Mouse (Mus musculus) heart, embryonic 14.5 days (tissue): ENCODE data around the gene E130208F15Rik. TPM values are rescaled to one million over a fixed set of nuclear protein-coding genes. Genes with fewer than 3 reads are reported as not detected.

ENCODE experiments used
- ATAC-seq: fragments of 200-750 bp; cut with Nextera tagmentation; 2 replicates; pipeline ENCODE4 v1.8.0; 2017; ENCODE audit warnings: low read depth, moderate TSS enrichment; ENCODE audit not compliant: insufficient number of reproducible peaks, insufficient read depth, low FRiP score
- H3K27ac ChIP-seq, 2 experiments: fragments of 200-500 bp in 1 of 2; fragments of 300-500 bp in 1 of 2; sonication (generic) in 1 of 2; replicated peaks in 1 of 2; 2 replicates each; pipeline ENCODE4 v1.5.1; 2012 to 2014; ENCODE audit warnings: low read depth in 2 of 2, low read length in 2 of 2, control low read depth in 1 of 2, mild to moderate bottlenecking in 1 of 2, mixed read lengths in 1 of 2; ENCODE audit not compliant: control insufficient read depth in 1 of 2, insufficient read depth in 1 of 2
- H3K27me3 ChIP-seq: fragments of 300-500 bp; sonication (generic); 2 replicates; pipeline ENCODE4 v1.6.1; 2014; ENCODE audit warnings: mild to moderate bottlenecking, low read length, control low read depth; ENCODE audit not compliant: control insufficient read depth, insufficient read depth
- H3K36me3 ChIP-seq: fragments of 300-500 bp; sonication (generic); 2 replicates; pipeline ENCODE4 v1.6.1; 2014; ENCODE audit warnings: mild to moderate bottlenecking, control low read depth, low read length, mixed read lengths; ENCODE audit not compliant: control insufficient read depth, insufficient read depth
- H3K4me1 ChIP-seq, 2 experiments: fragments of 200-500 bp in 1 of 2; fragments of 300-500 bp in 1 of 2; sonication (generic) in 1 of 2; 2 replicates each; pipeline ENCODE4 v1.6.1; 2012 to 2014; ENCODE audit warnings: low read length in 2 of 2, control low read depth in 1 of 2, mixed read lengths in 1 of 2; ENCODE audit not compliant: control insufficient read depth in 2 of 2, insufficient read depth in 2 of 2
- H3K4me2 ChIP-seq: fragments of 300-500 bp; sonication (generic); 2 replicates; pipeline ENCODE4 v1.6.1; 2014; ENCODE audit warnings: mild to moderate bottlenecking, low read length
- H3K4me3 ChIP-seq, 2 experiments: fragments of 200-500 bp in 1 of 2; fragments of 300-500 bp in 1 of 2; sonication (generic) in 1 of 2; 2 replicates each; pipeline ENCODE4 v1.5.1; 2012 to 2014; ENCODE audit warnings: low read length in 2 of 2, mild to moderate bottlenecking in 2 of 2, control low read depth in 1 of 2, low read depth in 1 of 2, moderate library complexity in 1 of 2; ENCODE audit not compliant: control insufficient read depth in 1 of 2, insufficient read depth in 1 of 2
- H3K9ac ChIP-seq: fragments of 300-500 bp; sonication (generic); 2 replicates; pipeline ENCODE4 v1.6.1; 2014; ENCODE audit warnings: mild to moderate bottlenecking, low read length
- H3K9me3 ChIP-seq: fragments of 300-500 bp; sonication (generic); 2 replicates; pipeline ENCODE4 v1.6.1; 2016; ENCODE audit warnings: low read length, control low read depth; ENCODE audit not compliant: control insufficient read depth
- WGBS: fragments of 180-500 bp; shearing (Covaris S2); extraction: QIAGEN DNeasy Blood & Tissue Kit; methylation state at CpG from one replicate; pipeline ENCODE4 v1.1.7; 2014; 5-methylcytosine and 5-hydroxymethylcytosine counted together
- polyA plus RNA-seq: library from polyadenylated mRNA; unstranded; fragments of >200 nt; fragmentation: Nextera tagmentation; extraction: Ambion mirVana; gene quantifications from 2 replicates; pipeline ENCODE4 v1.2.1, GENCODE M21; 2014

Gene E130208F15Rik
- polyA plus RNA-seq: not detected in 2 replicates

DNA sequence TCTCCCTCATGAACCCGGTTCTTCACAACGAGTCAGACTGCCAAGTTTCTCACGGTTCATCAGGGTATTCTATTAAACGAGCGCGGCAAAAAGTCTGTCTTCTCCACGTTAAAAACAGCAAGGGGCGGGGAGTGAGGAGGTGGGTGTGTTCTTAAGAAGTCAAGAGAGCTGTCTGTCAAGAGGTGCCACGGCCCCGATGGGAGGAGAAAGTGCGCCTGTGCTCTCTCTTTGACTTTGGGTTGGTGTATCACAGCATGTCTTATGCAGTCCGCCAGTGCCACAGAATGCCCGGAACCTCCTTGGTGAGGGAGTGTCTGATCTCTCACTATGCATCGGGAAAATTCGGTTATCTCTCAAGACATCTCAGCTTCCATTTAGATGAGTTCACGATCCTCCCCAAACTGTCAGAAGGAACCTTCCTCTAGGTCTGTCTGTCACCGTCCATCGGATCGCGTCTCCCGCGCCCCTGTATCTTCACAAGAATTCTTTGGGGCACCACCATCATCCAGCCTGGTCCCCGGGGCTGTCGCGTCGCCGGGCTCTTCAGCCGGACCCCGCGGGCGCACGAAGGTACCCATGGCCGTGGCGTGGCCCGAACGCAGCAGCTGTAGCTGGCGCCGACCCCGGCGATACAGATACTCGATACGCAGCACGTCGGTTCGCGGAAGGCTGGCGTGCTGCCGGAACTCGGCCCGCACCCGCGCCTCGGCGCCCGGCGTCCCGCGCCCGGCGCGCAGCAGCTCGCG lies at the start of gene E130208F15Rik:
TSS of gene E130208F15Rik (plus strand) at position 202 of the 746 bp plus-strand sequence.
- Histone ChIP-seq H3K27me3 (no peaks in the 10 kb centered on the region), H3K27ac (peak within 1 kb of the TSS; percentile 88 to 92), H3K9ac (peak within 1 kb of the TSS; percentile 93), H3K9me3 (no peaks in the 10 kb centered on the region), H3K4me2 (peak within 1 kb of the TSS; percentile 89), H3K4me1 (peaks cover 3 to 14% of the 10 kb centered on the region in 2 experiments; a peak in 3 of 4 replicates), H3K36me3 (no peaks in the 10 kb centered on the region), H3K4me3 (peak within 1 kb of the TSS; percentile 80 to 83)
- peak; percentile 38 for ATAC-seq
- under 1% methylated on average over 63 of the region's 63 CpGs for WGBS

DNA sequence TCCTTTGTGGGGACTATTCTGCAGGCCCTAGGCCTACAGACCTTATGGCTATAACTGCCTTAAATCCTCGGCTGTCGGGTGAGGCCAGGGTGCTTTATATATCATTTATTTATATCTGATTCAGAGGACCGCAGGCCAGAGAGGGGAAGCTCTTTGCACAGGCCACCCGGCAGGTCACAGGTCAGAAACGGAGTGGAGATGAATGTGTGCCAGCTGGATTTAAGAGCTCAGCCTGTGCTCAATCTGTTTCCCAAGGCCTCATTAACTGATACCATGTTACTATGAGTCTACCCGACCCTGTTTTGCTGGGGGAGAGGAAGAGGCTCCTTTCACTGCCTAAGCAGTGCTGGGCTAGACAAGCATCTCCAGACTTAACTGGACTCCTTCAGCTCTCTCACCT lies 47.2 kb upstream of the E130208F15Rik start:
- H3K4me3 ChIP-seq: no peak overlapping the region
- H3K9ac ChIP-seq: no peak overlapping the region
- H3K9me3 ChIP-seq: no peaks in the 10 kb centered on the region
- ATAC-seq: no peak
- H3K27me3 ChIP-seq: no peaks in the 10 kb centered on the region
- no peak overlapping the region for H3K4me2 ChIP-seq
- WGBS: 73% methylated on average over 6 of the region's 6 CpGs
- H3K4me1 ChIP-seq: peaks cover 6 to 12% of the 10 kb centered on the region in 2 experiments
- no peak overlapping the region for H3K27ac ChIP-seq
- H3K36me3 ChIP-seq: peaks cover 33% of the 10 kb centered on the region

DNA sequence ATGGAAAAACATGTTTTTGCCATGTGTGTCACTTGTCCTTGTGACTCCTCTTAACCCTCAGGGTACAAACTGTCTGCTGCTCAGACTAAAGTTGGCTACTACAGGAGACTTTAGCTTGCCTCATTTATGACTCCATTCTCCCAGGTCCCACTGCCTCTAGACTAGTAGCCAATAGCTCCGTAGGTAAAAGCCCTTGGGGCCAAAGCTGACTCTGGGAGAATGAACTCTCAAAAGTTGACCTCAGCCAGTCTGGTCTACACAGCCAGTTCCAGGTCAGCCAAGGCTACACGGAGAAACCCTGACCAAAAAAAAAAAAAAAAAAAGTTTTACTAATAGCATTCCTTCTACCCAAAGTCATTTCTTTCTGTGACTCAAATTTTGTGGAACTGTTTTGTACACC lies 42.6 kb upstream of the E130208F15Rik start:
- H3K4me2 ChIP-seq: peak overlapping the region; percentile 91
- H3K27me3 ChIP-seq: no peaks in the 10 kb centered on the region
- 59% methylated on average over 2 of the region's 2 CpGs for WGBS
- H3K9me3 ChIP-seq: no peaks in the 10 kb centered on the region
- H3K36me3 ChIP-seq: 0 out of 2 replicates have a peak, but pooled peaks cover 4% of the 10 kb centered on the region
- peak overlapping the region in 1 of 2 experiments; percentile 88; a peak in 2 of 4 replicates for H3K4me3 ChIP-seq
- H3K4me1 ChIP-seq: peaks cover 13 to 22% of the 10 kb centered on the region in 2 experiments
- ATAC-seq: no peak
- no peak overlapping the region for H3K27ac ChIP-seq
- H3K9ac ChIP-seq: no peak overlapping the region

DNA sequence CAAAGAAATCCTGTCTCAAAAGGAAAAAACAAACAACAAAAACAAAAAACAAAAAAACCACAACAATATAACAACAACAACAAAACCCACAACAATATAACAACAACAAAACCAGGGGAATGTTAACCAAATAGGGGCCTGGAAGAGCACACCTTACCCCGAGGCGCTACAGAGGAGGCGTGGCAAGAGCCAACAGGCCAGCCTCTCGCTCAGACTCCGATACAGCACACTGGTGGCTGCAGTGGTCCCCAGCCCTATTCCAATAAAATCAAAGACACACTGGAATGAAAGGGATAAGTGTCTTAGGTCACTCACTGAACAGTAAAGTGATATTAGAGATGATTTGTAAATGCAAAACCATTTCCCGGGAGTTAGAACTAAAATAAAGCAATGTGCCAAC lies 42.0 kb upstream of the E130208F15Rik start:
- 0% methylated on average over 6 of the region's 6 CpGs for WGBS
- Histone ChIP-seq H3K36me3 (0 out of 2 replicates have a peak, but pooled peaks cover 4% of the 10 kb centered on the region), H3K27me3 (no peaks in the 10 kb centered on the region), H3K27ac (peak overlapping the region in 1 of 2 experiments; percentile 99; a peak in 3 of 4 replicates), H3K9me3 (no peaks in the 10 kb centered on the region), H3K4me2 (peak overlapping the region; percentile 91), H3K9ac (peak overlapping the region; percentile 76), H3K4me3 (peak overlapping the region; percentile 88 to 94), H3K4me1 (peaks cover 13 to 21% of the 10 kb centered on the region in 2 experiments)
- no peak for ATAC-seq

DNA sequence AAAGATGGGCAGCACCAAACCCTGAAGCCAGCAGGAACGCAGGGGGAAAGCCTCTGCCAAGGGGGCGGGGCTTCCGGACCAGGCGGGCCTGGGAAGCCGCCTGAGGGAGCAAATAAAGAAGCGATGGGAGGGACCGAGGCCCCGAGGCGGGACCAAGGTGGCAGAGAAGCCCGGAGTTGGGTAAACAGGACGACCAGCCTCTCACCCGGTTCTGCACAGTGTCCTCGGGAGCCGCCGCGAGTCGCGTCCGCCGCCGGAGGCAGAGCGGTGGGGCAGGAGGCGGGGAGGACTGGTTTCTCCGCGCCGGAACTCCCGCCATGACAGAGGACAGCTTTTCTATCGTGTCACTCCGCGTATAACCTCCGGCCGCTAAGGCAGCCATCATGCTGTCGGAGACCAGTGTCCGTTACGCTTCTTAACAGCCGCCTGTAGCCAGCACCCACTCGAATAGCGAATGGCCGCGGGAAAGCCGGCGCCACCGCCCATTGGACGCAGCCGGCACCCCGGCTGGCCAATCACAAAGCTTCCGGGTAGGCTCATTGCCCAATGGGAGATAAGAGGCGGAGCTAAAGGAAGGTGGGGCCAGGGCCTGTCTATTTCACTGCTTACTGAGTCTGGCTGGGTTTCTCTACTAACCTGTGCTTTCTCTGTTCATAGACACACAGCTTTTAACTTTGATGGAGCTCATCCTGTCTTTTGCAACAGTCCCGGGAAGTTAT lies 41.4 kb upstream of the E130208F15Rik start, which contains the start of the genes Thap8 and Wdr62:
TSS of gene Thap8 (plus strand) at position 144 of the 719 bp plus-strand sequence.
TSS of gene Wdr62 (minus strand) at position 469 of the 719 bp plus-strand sequence.
- peak within 1 kb of the TSS; percentile 88 to 94 for H3K4me3 ChIP-seq
- peak; percentile 93 for ATAC-seq
- 0 out of 2 replicates have a peak, but pooled peaks cover 4% of the 10 kb centered on the region for H3K36me3 ChIP-seq
- H3K27ac ChIP-seq: peak within 1 kb of the TSS; percentile 97 to 99
- peaks cover 10 to 17% of the 10 kb centered on the region in 2 experiments for H3K4me1 ChIP-seq
- peak within 1 kb of the TSS; percentile 76 for H3K9ac ChIP-seq
- H3K27me3 ChIP-seq: no peaks in the 10 kb centered on the region
- peak within 1 kb of the TSS; percentile 91 for H3K4me2 ChIP-seq
- under 1% methylated on average over 49 of the region's 49 CpGs for WGBS
- no peaks in the 10 kb centered on the region for H3K9me3 ChIP-seq

DNA sequence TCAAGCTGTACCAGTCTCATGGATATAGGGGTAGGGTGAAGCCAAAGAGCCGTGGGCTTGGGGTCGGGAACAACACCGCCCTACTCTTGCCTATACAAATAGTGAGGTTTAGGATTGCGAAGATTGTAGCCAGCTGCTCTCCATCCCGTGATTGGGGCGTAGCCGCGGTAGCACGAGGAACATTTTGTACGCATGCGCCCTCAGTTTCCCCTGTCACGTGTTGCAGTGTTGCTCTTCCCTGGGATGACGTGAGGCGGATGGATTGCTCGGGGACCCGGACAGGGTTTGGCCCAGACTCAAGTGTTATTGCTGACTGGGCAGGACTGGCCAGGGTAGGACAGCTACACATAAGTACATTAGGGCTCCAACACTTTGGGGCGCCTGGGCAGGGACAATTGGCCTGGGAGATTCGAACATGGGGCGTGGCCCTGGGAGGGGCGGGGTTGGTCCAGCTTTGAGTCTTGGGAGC lies 40.8 kb upstream of the E130208F15Rik start:
- Histone ChIP-seq H3K9ac (peak overlapping the region; percentile 76), H3K27me3 (no peaks in the 10 kb centered on the region), H3K4me2 (peak overlapping the region; percentile 91), H3K4me1 (peaks cover 7 to 13% of the 10 kb centered on the region in 2 experiments), H3K27ac (peak overlapping the region; percentile 97 to 99), H3K36me3 (0 out of 2 replicates have a peak, but pooled peaks cover 4% of the 10 kb centered on the region), H3K9me3 (no peaks in the 10 kb centered on the region), H3K4me3 (peak overlapping the region; percentile 44 to 88)
- 1% methylated on average over 20 of the region's 20 CpGs for WGBS
- peak; percentile 88 for ATAC-seq

DNA sequence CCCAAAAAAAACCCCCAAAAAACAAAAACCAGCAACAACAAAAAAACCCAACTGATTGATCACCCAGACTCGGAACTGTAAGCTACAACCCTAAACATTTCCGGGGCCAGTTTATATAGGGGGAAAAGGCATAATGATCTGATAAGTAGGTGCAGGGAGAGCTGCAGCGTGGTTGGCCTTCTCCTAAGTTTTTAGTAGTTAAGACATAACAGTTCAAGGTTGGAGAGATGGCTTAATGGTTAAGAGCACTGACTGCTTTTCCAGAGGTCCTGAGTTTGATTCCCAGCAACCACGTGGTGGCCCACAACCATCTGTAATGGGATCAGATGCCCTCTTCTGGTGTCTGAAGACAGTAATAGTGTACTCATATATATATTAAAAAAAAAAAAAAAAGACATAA lies 40.0 kb upstream of the E130208F15Rik start:
- Histone ChIP-seq H3K9ac (no peak overlapping the region), H3K4me2 (peak overlapping the region; percentile 91; the same call in 1 of the 2 replicates), H3K27ac (peak overlapping the region; percentile 97 to 99; a peak in 3 of 4 replicates), H3K36me3 (0 out of 2 replicates have a peak, but pooled peaks cover 4% of the 10 kb centered on the region), H3K4me3 (peak overlapping the region in 1 of 2 experiments; percentile 88; a peak in 1 of 4 replicates), H3K9me3 (no peaks in the 10 kb centered on the region), H3K4me1 (peaks cover 7 to 13% of the 10 kb centered on the region in 2 experiments; a peak in 3 of 4 replicates), H3K27me3 (no peaks in the 10 kb centered on the region)
- no peak for ATAC-seq
- 77% methylated on average over 4 of the region's 4 CpGs for WGBS
